Mouse (Mus musculus): ENCODE results near the gene Atp1b1. TPM values are rescaled to one million over a fixed set of nuclear protein-coding genes. Genes with fewer than 3 reads are reported as not detected.
A peak's percentile ranks its signal among the peaks of the same experiment; 100 is the strongest.

Atp1b1 gene
- total RNA-seq, 2 experiments from 2014 or later = 179 to 280 TPM

DNA sequence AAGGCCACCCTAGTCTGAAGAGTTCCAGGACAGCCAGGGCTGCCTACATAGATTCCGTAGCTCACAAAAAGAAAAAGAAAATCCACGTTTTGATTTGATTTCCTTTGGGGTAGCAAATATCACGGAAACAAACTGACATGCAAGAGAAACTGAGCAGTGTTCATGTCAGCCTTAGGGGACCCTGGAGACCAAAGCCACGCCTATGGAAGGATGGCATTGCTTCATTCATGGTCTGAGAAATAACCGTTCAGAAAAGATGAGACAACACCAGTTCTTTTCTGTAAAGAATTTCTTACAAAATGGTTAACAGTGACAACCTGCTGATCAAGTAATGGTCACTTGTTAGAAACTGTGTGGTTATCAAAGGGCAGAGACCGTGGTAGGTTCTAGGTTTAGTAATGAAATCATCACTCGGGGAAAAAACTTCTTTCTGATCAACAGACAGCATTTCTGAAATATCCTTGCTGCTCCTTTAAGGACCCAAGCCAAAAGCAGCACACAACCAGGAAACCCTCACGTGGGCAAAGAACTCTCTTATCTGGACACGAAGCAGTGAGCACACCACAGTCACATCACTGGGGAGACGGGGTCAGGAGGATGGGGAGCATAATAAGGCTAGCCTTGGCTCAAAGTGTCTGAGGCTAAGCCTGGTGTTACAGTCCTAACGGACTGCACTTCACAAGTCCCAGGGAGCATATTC is 17.3 kb downstream of the Atp1b1 start:
- DNase-seq (ENCODE audit: low spot score) = no peak

DNA sequence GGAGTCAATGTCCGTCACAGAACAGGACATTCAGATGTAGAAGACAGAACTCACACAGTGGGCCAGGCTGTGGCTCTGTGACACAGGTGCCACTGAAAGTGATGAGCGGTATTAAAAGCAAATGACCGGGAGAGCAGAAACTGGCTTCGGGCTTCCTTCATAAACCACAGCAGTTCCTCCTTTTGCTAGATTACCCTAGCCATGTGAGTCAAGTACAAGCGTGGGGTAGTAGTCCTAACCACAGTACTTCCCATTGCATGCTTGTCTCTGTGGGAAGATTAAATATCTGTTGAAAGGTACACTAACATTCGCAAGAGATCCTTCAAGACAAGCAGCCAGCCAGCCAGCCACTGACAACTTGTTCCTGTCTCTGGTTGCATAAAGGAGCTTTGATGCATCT is 17.9 kb downstream of the Atp1b1 start:
- DNase-seq (ENCODE audit: low spot score) = no peak

DNA sequence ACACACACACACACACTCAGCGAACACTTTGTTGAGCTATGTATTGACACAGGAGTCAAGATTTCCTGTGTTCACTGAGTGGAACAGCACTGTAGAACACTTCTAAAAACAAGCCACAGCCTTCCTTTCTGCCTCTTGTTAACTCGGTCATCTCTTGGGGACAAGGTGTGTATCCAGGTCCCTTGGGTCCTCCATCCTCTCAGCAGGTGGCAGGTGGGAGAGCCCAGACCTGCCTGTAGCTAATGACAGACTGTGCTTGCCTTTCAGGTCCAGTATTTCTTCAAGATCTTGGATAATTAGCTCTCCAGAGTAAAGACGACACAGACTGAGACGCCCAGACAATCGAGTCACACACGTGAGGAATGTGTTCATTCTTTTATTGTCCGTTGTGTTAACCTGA is 21.4 kb downstream of the Atp1b1 start:
- no peak for DNase-seq (ENCODE audit: low spot score)

DNA sequence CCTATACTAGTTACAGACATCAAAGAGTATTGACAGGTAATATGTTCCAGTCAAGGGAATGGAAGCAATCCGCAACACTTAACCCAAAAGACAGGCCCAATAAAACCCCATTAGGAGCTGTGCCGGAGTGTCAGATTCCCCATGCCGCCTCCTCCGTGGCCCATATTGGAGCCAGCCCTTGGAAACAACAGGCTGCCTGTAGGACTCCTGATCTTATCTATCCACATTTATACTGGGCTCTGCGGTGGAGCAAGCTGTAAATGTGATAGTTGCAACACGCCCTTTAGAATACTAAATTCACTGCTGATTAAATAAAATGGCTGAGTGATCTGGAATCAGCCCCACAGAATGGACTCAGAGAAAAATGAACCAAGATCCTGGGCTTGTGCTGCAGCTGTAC is 24.1 kb downstream of the Atp1b1 start:
- DNase-seq (ENCODE audit: low spot score) = no peak

GRCm38 (mm10) chr1:164432649-164433048 is 25.5 kb downstream of the Atp1b1 start:
- no peak for DNase-seq (ENCODE audit: low spot score)

- no peak for DNase-seq (ENCODE audit: low spot score)
Measured at GRCm38 (mm10) chr1:164428644-164429043, 29.5 kb downstream of the Atp1b1 start.

- no peak for DNase-seq (ENCODE audit: low spot score)
Measured at GRCm38 (mm10) chr1:164427777-164428176, 30.4 kb downstream of the Atp1b1 start.

GRCm38 (mm10) chr1:164426227-164426626 is 31.9 kb downstream of the Atp1b1 start:
- no peak for DNase-seq (ENCODE audit: low spot score)

DNA sequence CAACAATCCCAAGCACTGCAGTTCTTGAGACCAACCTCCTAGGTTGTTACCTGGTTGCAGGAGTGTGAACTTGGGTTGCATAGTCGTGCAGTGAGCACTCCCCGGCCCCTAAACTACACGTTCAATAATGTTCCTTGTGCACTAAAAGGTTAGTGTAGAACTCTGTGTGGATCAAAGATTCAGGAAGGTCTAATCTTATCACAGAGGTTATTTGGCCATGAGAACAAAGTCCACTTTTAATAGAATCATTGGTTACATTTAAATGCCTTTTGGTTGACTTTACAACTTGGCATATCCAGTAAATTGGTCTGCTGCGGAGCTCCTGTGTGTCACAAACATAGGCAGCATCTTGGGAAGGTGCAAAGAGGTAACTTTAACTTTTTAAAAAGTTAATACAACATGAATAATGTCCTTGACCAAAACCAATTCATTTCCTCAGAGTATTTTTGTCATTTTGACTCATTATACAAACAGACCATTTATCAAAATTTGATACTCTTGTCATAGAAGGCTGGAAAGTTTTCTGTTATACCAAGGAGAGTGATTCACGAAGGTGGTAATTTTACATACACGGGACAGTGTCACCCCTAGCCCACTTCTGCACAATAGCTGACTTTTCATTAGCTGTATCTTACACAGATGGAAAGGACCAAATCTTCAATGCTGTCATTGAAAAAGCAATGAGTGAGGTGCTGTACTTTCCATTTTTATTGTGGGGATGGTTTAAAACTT is 37.4 kb downstream of the Atp1b1 start:
- DNase-seq (ENCODE audit: low spot score) = no peak

GRCm38 (mm10) chr1:164419401-164419800 is 38.8 kb downstream of the Atp1b1 start:
- no peak for DNase-seq (ENCODE audit: low spot score)

DNA sequence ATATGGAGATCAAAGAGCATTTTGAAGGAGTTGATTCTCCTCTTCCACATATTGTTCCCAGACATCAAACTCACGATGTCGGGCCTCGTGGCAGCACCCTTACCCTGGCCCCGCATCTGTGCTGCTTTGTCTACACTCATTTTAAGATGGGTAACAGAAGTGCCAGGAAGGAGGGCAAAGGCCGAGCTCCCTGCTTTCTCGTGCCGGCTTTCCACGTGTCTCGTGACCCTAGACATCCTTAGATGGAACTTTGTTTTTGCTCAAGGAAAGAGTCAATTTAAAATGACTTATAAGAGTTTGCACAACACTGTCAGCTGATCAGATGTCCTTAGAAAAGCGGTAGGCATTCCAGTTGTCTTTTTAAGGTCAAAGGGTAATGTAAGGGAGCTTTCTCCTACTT is 39.8 kb downstream of the Atp1b1 start:
- no peak for DNase-seq (ENCODE audit: low spot score)

GRCm38 (mm10) chr1:164417604-164418003 is 40.6 kb downstream of the Atp1b1 start:
- DNase-seq (ENCODE audit: low spot score) = no peak

- no peak for DNase-seq (ENCODE audit: low spot score)
Measured at GRCm38 (mm10) chr1:164416692-164417394, 41.3 kb downstream of the Atp1b1 start.

DNA sequence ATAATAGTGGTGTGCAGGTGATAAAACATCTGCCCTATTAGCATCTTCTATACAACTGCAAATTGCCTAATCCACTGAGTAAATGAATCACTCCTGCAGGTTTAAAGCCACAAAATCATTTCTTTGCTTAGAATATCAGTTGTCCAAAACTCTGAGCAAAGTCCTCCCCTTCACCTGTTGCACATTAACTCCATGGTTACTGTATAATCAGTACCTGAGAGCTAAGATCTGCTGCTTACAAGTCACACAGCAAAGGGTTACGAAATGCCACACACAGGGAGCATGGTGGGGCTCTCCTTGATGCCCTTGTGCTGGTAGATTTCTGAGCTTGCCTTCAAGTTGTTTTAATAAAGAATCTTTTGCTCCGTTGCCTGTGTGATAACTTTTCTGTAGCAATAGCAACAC is 42.8 kb downstream of the Atp1b1 start:
- no peak for DNase-seq (ENCODE audit: low spot score)

DNA sequence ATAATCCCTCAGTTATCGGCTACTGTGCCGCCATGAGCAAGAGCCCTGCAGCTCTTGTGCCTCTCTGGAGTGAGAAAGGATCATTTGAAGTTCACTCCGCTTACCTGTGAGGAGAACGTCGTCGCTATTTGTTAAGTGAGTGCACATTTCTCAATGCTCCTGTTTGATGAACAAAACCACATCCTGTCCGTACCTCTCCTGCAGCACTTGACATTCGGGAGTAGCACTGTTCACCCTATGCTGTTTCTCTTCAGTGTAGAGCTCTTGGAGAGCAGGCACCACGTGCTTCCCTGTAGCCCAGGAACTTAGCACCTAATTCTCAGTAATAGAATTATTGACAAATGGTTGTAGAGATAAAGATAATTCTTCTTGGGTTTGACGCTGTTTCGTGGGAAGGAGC is 44.5 kb downstream of the Atp1b1 start:
- no peak for DNase-seq (ENCODE audit: low spot score)

DNA sequence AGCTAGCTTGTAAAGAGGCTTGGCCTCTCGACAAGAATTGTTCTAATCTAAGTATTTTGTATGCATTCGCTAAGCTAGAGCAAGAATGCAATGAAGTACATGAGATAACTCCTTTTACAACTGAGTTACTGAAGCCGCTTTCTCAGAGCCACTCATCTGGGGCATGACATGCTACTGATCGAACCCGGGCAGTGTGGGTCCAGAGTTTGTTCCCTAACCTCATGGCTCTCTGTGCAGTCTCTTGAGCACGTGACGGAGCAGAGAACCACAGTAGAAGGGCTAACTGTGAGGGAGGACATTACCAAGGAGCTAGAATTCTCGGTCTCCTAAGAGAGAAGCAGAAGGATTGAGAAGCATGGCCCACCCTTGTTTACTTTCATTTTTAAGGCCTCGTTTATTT is 45.2 kb downstream of the Atp1b1 start:
- no peak for DNase-seq (ENCODE audit: low spot score)

DNA sequence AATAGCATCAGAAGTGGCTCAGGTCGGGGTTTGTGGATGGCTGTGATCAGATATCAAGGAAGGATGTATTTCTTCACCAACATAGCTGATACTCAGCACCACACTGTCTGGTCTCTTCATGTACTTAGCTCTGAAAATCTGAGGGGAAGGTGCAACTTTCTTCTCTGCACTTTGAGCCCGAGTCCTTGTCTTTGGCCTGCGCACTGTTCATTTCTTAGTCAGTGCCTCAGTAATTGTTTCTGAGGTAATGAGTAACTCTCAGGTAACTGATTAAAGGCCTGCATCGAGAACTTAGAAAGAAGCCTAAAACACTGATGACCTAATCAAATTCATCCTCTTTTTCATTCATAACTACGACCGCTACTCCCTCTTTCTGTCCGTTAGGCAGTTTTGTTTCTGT is 46.8 kb downstream of the Atp1b1 start:
- DNase-seq (ENCODE audit: low spot score) = no peak

GRCm38 (mm10) chr1:164408655-164409054 is 49.5 kb downstream of the Atp1b1 start:
- no peak for DNase-seq (ENCODE audit: low spot score)

GRCm38 (mm10) chr1:164406506-164406905 is 51.6 kb downstream of the Atp1b1 start:
- no peak for DNase-seq (ENCODE audit: low spot score)

DNA sequence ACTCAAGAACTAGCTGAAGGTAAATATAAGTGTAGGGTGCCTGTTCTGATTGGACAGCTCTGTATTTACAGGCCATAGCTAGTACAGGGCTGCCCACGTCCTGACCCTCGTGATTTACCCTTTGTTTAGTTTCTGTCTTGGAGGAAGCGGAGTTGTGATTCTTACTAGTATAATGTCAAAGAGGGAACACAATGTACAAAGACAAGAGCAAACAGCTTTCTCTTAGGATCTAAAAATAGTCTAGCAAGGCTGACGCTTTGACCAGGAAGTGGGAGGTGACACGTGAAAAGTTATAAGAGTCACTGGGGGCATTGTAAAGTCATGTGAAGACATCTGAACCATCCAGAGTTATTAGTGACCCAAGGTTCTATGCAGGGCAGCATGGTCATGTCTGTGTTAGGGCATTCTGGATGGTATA is 52.8 kb downstream of the Atp1b1 start:
- peak; percentile 10 for DNase-seq (ENCODE audit: low spot score)

GRCm38 (mm10) chr1:164399578-164399977 is 58.6 kb downstream of the Atp1b1 start:
- no peak for DNase-seq (ENCODE audit: low spot score)

GRCm38 (mm10) chr1:164397672-164398071 is 60.5 kb downstream of the Atp1b1 start:
- DNase-seq (ENCODE audit: low spot score) = no peak

Measured in gastrocnemius, adult 18-20 months (tissue).